Mouse (Mus musculus): Measurements from ENCODE around the gene Apon. TPM values are rescaled to one million over a fixed set of nuclear protein-coding genes. Genes with fewer than 3 reads are reported as not detected.
"Not testable (repeated sequence)": the region's sequence is repeated elsewhere in the genome, so short reads cannot be mapped to it uniquely, and the experiment has no call there.

The Apon gene
- total RNA-seq (2015), result 0.36 TPM in 1 of 2 replicates, not detected in the other
- 1.2 TPM in 1 of 2 replicates, not detected in the other for total RNA-seq (2017)

GRCm38 (mm10) chr10:128253677-128254255 is at the start of gene Apon:
Gene Apon, plus strand, starts transcription at chr10:128254096.
- no peak for ATAC-seq (ENCODE audit: poor library complexity, severe bottlenecking)

- no peak for ATAC-seq (ENCODE audit: poor library complexity, severe bottlenecking)
These were observed 49.0 kb upstream of the Apon start for GRCm38 (mm10) chr10:128204941-128205340.

GRCm38 (mm10) chr10:128208326-128208725 is 45.6 kb upstream of the Apon start:
- no peak for ATAC-seq (ENCODE audit: poor library complexity, severe bottlenecking)

GRCm38 (mm10) chr10:128209311-128210009 is 44.4 kb upstream of the Apon start:
- ATAC-seq (ENCODE audit: poor library complexity, severe bottlenecking), result no peak

GRCm38 (mm10) chr10:128210131-128210530 is 43.8 kb upstream of the Apon start:
- no peak for ATAC-seq (ENCODE audit: poor library complexity, severe bottlenecking)

- ATAC-seq (ENCODE audit: poor library complexity, severe bottlenecking), result peak; percentile 26
These were observed 42.9 kb upstream of the Apon start for GRCm38 (mm10) chr10:128210954-128211353.

- ATAC-seq (ENCODE audit: poor library complexity, severe bottlenecking), result peak; percentile 94
These were observed 42.3 kb upstream of the Apon start, which contains the start of gene Spryd4 for GRCm38 (mm10) chr10:128211390-128212108. Gene Spryd4, minus strand, starts transcription at chr10:128211807.

GRCm38 (mm10) chr10:128212148-128212547 is 41.7 kb upstream of the Apon start:
- no peak for ATAC-seq (ENCODE audit: poor library complexity, severe bottlenecking)

GRCm38 (mm10) chr10:128212871-128213323 is 41.0 kb upstream of the Apon start:
- peak; percentile 75 for ATAC-seq (ENCODE audit: poor library complexity, severe bottlenecking)

GRCm38 (mm10) chr10:128214112-128214511 is 39.8 kb upstream of the Apon start:
- ATAC-seq (ENCODE audit: poor library complexity, severe bottlenecking), result not testable (repeated sequence)

GRCm38 (mm10) chr10:128214981-128215380 is 38.9 kb upstream of the Apon start:
- ATAC-seq (ENCODE audit: poor library complexity, severe bottlenecking), result no peak

GRCm38 (mm10) chr10:128218387-128219117 is 35.3 kb upstream of the Apon start:
- ATAC-seq (ENCODE audit: poor library complexity, severe bottlenecking), result no peak

GRCm38 (mm10) chr10:128221533-128222286 is 32.2 kb upstream of the Apon start:
- ATAC-seq (ENCODE audit: poor library complexity, severe bottlenecking), result no peak

GRCm38 (mm10) chr10:128225064-128225463 is 28.8 kb upstream of the Apon start:
- ATAC-seq (ENCODE audit: poor library complexity, severe bottlenecking), result no peak

GRCm38 (mm10) chr10:128225538-128225937 is 28.4 kb upstream of the Apon start, which contains the start of gene Mip:
Gene Mip, plus strand, starts transcription at chr10:128225838.
- no peak for ATAC-seq (ENCODE audit: poor library complexity, severe bottlenecking)

GRCm38 (mm10) chr10:128227592-128227991 is 26.3 kb upstream of the Apon start:
- ATAC-seq (ENCODE audit: poor library complexity, severe bottlenecking), result no peak

GRCm38 (mm10) chr10:128228009-128228408 is 25.9 kb upstream of the Apon start:
- ATAC-seq (ENCODE audit: poor library complexity, severe bottlenecking), result no peak

- ATAC-seq (ENCODE audit: poor library complexity, severe bottlenecking), result 0 out of 2 replicates have a peak, but pooled peaks have one; percentile 12
These were observed 23.3 kb upstream of the Apon start for GRCm38 (mm10) chr10:128230582-128230981.

GRCm38 (mm10) chr10:128231146-128231545 is 22.8 kb upstream of the Apon start:
- no peak for ATAC-seq (ENCODE audit: poor library complexity, severe bottlenecking)

Measured in megakaryocyte, adult 5-6 weeks (primary cell).